Mouse (Mus musculus) left cerebral cortex, postnatal 36 days (tissue): ENCODE measurements around the gene Sypl. TPM values are rescaled to one million over a fixed set of nuclear protein-coding genes. Genes with fewer than 3 reads are reported as not detected.
"Not testable (repeated sequence)": the region's sequence is repeated elsewhere in the genome, so short reads cannot be mapped to it uniquely, and the experiment has no call there.

Experiments
- DNase-seq, 2 experiments: peaks; one replicate each; pipeline ENCODE4 v3.0.0; 2021 to 2022; ENCODE audit warnings: low spot score in 2 of 2, mixed read lengths in 1 of 2
- intact Hi-C: fragments of 180-260 bp; cut with DNase I; formaldehyde crosslinking; loops from one replicate; pipeline ENCODE4 v1.15.1; 2025
- total RNA-seq, 2 experiments: library from RNA; stranded (reverse); gene quantifications; 2 replicates each; pipeline ENCODE4 v1.2.3; 2021

Gene Sypl
- total RNA-seq, 2 experiments from 2014 or later: 34.9 to 37.2 TPM

DNA sequence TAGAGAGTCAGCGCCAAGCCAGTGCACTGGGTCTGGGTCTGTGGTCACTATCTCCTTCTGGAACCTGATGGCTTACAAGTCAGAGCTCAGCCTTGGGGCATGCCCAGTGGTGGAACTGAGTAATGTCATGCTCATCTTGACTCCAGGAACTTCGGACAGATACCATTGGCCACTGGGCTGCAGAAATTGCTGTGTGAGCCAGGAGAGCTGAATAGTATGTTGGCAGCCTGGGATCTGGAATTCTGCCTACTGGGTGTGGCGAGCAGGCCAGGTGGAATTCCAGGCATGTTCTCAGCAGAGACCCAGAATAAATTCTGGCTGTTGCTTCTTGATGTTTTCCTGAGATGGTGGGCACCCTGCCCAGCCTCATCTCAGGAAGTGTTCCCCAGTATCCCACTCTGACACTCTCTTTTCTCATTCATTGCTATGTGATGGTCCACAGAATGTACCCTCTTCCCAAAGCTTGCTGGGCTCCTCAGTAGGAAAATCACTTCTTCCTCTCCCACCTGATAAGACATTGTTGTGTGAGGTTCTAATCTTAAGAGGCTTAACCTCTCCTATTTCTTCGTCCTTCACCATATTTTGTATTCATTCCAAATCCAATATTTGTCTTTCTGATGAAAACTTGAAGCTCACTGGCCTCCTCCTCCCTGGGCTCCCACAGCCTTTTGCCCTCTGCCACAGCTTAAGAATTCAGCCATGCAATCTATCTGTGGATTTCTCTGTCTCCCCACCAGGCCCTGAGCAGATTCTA lies 41.6 kb downstream of the Sypl start:
- intact Hi-C loops: no loop called here
- DNase-seq: no peak

DNA sequence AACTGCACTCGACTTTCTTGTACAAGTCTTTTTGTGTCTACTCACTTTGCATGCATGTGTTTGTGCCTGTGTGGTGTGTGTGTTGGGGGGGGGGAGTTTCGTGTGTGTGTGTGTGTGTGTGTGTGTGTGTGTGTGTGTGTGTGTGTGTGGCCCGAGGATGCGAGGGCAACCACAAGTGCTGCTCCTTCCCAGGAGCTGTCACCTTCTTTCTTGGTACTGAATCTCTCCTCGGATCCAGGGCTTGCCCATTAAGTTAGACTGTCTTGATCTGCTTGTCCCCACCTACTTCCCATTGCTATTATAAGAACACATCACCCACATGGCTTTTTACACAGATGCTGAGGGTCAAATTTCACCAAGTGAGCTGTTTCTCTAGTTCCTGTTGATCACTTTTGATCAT lies 45.1 kb downstream of the Sypl start:
- intact Hi-C loops: no loop called here
- no peak for DNase-seq

GRCm38 (mm10) chr12:32999778-33000177 lies 46.1 kb downstream of the Sypl start:
- DNase-seq, intact Hi-C loops: not testable (repeated sequence)

GRCm38 (mm10) chr12:33000402-33000801 lies 46.7 kb downstream of the Sypl start:
- DNase-seq: no peak
- intact Hi-C loops: no loop called here

DNA sequence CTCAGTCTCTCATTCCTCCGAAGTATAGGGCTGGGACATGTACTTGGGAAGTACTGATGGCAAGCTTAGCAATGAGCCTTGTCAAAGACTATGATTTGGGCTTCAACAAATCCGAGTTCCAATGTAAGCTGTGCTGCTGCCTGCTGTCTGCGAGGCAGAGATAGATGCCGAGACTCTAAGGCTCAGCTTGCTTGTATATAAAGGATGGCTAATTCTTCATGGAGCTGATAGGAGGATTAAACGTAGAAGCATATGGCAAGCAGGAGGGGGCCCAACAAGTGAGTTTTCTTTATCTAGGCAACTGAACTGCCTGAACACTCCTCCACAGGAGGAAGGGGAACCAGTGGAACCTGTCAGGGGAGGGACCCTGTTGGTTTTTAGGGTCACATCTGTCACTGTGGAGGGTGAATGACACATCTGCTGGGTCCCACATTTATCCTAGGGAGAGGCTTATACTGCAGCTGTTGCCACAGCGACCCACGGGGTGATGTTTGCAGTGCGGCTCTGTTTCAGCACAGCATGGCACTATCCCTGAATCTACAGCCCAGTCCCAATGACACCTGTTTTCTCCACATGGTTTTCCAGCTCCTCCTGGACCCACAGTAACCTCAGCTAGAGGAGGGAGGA lies 49.8 kb downstream of the Sypl start:
- DNase-seq: no peak
- intact Hi-C loops: no loop called here

- no peak for DNase-seq
- intact Hi-C loops: no loop called here
These were observed 52.2 kb downstream of the Sypl start for GRCm38 (mm10) chr12:33005858-33006257.

DNA sequence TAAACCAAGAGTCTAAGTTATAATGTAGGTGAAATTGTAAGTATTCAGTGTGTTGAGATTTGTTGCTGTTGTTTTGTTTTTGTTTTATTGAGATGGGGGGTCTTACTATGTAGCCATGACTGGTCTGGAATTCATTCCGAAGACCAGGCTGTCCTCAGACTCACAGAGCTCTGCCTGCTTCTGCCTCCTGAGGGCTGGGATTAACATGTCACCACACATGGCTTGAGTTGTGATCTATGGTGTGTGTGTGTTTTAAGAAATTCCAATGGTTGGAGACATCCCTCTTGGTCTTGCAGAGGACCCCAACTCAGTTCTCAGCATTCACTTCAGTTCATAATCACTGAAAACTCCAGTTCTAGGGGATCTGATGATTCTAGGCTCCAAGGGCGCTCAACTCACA lies 53.5 kb downstream of the Sypl start:
- no peak for DNase-seq
- intact Hi-C loops: no loop called here

GRCm38 (mm10) chr12:33008305-33009110 lies 54.8 kb downstream of the Sypl start:
- DNase-seq: no peak
- intact Hi-C loops: no loop called here

DNA sequence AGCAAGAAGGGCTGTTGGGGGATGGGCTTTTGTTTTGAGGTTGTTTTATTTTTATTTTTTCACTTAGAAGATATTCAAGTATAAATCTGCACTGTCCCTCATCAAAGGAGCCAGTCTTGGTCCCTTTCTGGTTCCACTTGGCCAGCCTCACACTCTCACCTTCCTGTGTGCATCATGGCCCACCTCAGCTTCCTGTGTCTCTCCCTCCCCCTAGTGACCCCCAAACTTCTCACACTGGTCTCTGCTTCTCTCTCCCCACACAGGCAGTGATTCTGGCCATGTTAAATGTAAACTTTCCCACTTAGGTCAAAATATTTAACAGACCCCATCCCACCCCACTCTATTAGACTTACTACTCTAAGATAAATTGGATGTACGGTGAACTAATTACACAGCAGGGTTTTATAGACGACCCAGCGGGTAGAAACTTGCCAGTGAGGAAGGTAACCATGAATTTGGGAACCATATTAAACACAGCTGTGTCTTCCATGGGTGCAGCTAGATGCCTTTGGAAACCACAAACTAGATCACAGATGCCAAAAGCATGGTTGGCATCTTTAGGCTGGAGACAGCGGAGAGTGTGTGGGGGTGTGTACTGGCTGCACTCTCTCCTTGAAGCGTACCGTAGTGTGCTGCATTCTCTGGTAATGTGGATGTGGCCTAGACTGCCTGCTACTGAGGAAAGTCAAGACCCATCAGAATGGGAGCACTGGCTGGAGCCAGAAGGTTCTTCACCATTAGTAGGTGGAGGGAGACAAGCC lies 55.7 kb downstream of the Sypl start:
- DNase-seq: no peak
- intact Hi-C loops: no loop called here

GRCm38 (mm10) chr12:33010026-33010425 lies 56.3 kb downstream of the Sypl start:
- DNase-seq: no peak

GRCm38 (mm10) chr12:33014050-33014796 lies 60.5 kb downstream of the Sypl start:
- intact Hi-C loops: loop anchor here (5.0 kb wide), 2 partner anchors 62 to 102 kb away; partner anchors contain the start of gene Sypl
- no peak for DNase-seq

More at GRCm38 (mm10) chr12:33010026-33010425, 56.3 kb downstream of the Sypl start:
- intact Hi-C loops: loop anchor here (5.0 kb wide), 2 partner anchors 58 to 98 kb away; partner anchors contain the start of gene Sypl

DNA sequence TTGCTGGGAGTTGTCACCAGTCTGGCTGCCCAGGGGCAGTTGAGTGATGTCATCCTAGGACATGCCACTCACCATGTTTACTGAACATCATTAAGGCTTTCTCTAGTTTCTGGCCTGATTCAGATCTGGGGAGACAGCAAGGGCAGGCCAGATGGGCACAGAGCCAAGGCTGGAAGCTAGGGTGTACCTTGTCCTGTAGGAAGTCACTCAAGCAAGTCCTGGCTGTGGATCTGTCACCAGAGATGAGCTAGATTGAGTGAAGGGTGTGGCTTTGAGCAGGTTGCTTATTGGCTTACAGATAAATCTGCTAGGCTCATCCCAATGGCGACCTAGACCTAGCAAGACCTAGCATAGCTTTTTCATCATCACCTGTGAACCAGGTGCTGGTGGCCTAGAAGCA lies 61.4 kb downstream of the Sypl start:
- DNase-seq: no peak
- intact Hi-C loops: no loop called here

DNA sequence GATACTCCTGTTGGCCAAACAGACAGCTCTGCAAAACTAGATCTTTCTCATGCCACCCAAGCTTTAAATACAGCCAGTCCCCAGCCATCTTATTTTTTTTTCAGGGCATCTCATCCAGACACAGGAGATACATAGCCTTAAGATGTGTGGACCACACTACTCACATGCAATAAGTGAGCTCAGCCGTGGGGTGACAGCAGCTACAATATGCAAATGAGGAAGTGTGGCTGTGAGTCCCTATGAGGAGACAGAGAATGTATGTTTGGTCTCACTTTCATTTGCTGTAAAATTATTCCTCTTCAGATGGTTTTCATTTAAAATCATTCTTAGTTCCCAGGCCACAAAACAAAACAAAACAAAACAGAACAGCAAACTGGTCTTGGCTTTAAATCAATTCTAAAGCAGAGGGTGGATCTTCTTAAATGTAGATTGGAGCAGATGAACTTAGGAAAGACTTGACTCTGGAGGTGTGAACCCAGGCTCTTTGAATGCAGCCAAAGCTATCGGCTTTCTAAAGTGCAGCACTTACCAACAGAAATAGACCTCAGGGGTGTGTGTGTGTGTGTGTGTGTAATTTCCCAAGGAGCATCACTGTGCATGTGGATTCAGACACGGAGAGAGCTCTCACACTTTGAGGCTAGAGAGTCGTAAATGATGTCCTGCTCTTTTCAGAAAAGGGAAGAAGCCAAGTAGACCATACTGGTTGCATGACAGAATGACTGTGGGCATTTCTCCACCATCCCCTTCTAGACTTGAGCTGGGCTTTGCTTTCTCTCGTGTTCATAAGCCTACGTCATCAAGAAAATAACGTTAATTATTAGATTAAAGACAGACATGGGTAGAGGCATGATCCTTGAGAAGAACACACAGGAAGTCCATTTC lies 63.4 kb downstream of the Sypl start:
- DNase-seq: no peak
- intact Hi-C loops: no loop called here

DNA sequence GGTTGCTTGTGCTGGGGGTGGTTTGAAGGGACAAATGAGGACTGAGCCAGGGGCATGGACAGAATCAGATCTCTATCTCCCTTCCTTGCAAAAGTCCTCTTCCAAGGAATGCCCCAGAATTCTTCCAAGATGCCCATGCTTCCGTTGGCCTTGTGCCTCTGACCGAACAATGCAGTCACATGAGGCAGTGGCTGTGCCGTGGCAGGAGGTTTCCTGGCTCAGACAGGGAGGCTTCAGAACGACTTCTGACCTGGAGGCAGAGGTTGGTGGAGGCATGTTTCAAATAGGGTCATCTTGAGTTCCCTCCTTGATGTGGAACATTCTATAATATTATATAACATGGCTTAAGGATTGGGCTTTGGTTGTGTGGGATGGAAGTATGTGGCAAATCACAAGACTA lies 64.9 kb downstream of the Sypl start:
- intact Hi-C loops: no loop called here
- DNase-seq: no peak

DNA sequence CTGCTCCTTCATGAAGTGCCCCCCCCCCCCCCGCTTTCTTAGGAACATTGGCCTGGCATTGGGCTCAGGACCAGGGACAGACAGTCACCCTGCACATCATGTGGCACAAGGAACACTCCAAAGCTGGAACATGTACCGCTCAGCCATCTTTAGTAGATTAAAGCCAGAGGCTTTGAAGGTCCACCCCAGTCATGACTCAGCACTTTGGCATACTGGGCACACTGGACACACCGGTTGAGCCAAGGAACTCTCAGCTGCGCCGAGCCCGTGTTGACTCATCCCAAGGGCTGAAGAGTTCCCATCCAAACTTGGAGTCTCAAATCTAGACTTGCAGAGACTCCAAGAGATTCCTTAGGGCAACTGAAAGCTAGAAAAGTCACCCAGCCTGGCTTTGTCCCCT lies 66.3 kb downstream of the Sypl start:
- no peak for DNase-seq
- intact Hi-C loops: no loop called here

DNA sequence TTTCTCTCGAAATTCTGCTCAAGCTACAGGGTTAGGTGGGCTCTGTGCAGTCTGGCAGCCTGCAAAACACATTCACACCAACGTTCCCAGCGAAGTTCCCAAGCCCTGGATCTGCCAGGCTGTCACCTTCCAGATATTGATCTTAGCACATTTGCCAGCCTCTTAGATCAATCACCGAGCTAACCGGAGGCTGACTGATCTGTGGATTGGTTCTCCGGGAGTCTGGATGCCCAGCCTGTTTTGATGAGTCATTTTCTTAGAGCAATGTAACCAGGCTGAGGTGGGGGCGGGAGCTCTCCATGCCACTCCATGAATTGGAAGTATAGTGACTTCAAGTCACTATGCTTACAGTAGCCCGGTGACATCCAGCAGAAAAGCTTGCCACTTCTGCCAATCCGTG lies 67.4 kb downstream of the Sypl start:
- intact Hi-C loops: no loop called here

DNA sequence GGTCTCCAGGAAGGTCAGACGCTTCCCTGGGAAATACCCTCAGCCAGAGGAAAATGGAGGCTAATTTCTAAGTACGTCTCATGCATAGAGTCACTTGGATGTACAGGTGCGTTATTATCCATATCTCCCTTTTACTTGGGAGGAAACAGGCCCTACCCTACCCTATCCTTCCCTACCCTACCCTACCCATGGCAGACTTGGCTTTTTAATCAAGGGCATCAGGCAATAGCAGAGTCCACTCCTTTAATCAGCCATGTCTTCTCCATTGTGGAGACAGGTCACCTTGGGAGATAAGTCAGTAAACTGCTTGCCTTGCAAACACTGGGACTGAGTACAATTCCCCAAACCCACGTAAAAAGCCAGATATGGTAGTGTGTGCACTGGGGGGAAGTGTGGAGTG lies 68.1 kb downstream of the Sypl start:
- intact Hi-C loops: no loop called here
- no peak for DNase-seq

More for the DNA sequence above, 67.4 kb downstream of the Sypl start:
- DNase-seq: no peak

GRCm38 (mm10) chr12:33024524-33024923 lies 70.8 kb downstream of the Sypl start:
- no peak for DNase-seq
- intact Hi-C loops: no loop called here
